Mouse (Mus musculus) olfactory bulb, adult 2 months (tissue): ENCODE results near the gene Dnal4. TPM values are rescaled to one million over a fixed set of nuclear protein-coding genes. Genes with fewer than 3 reads are reported as not detected.
A peak's percentile ranks its signal among the peaks of the same experiment; 100 is the strongest.

Experiments
- H3K27ac ChIP-seq: fragments of 200-500 bp; 2 replicates; pipeline ENCODE4 v1.5.1; 2012; ENCODE audit warnings: low read depth, low read length; ENCODE audit not compliant: insufficient read depth
- H3K4me1 ChIP-seq: fragments of 200-500 bp; 2 replicates; pipeline ENCODE4 v1.6.1; 2012; ENCODE audit warnings: low read length; ENCODE audit not compliant: control insufficient read depth, insufficient read depth
- H3K4me3 ChIP-seq: fragments of 200-500 bp; 2 replicates; pipeline ENCODE4 v1.5.1; 2012; ENCODE audit warnings: mild to moderate bottlenecking, low read depth, low read length, moderate library complexity; ENCODE audit not compliant: insufficient read depth
- CTCF ChIP-seq: fragments of 200-500 bp; IDR thresholded peaks from 2 replicates; pipeline ENCODE4 v1.5.1; 2012; ENCODE audit warnings: low read depth, mild to moderate bottlenecking, low read length, moderate library complexity; ENCODE audit not compliant: insufficient read depth
- POLR2A ChIP-seq: fragments of 200-500 bp; IDR thresholded peaks from 2 replicates; pipeline ENCODE4 v1.6.1; 2012; ENCODE audit warnings: mild to moderate bottlenecking, low read depth, low read length, moderate library complexity; ENCODE audit not compliant: insufficient read depth
- WGBS: fragments of 180-500 bp; shearing (Covaris S2); methylation state at CpG from one replicate; pipeline ENCODE4 v1.1.7; 2018; 5-methylcytosine and 5-hydroxymethylcytosine counted together
- polyA plus RNA-seq: library from polyadenylated mRNA; stranded (reverse); fragments of >200 nt; gene quantifications from 2 replicates; pipeline ENCODE4 v1.2.4, GENCODE M21; 2012; ENCODE audit warnings: low replicate concordance; ENCODE audit not compliant: missing spikeins, insufficient read depth, insufficient read length

Gene Dnal4
- polyA plus RNA-seq, 1 experiment: not detected

- Histone ChIP-seq H3K4me1 (peaks cover 10% of the 10 kb centered on the region; the same call in 1 of the 2 replicates), H3K4me3 (no peak overlapping the region), H3K27ac (no peak overlapping the region)
- no peak for TF ChIP-seq CTCF
- TF ChIP-seq POLR2A: no peak
- 77% methylated on average over 4 of the region's 4 CpGs for WGBS
Observed at GRCm38 (mm10) chr15:79810997-79811396, 33.3 kb upstream of the Dnal4 start.

GRCm38 (mm10) chr15:79810061-79810460, 32.4 kb upstream of the Dnal4 start:
- peaks cover 10% of the 10 kb centered on the region; the same call in 1 of the 2 replicates for H3K4me1 ChIP-seq
- no peak overlapping the region for H3K4me3 ChIP-seq
- H3K27ac ChIP-seq: no peak overlapping the region
- 56% methylated on average over 3 of the region's 3 CpGs for WGBS
- TF ChIP-seq POLR2A: no peak
- TF ChIP-seq CTCF: no peak

- WGBS: 55% methylated on average over 5 of the region's 5 CpGs
- Histone ChIP-seq H3K4me1 (peaks cover 14% of the 10 kb centered on the region), H3K4me3 (no peak overlapping the region), H3K27ac (no peak overlapping the region)
- TF ChIP-seq POLR2A (no peak), CTCF (no peak)
Observed at GRCm38 (mm10) chr15:79808658-79809057, 31.0 kb upstream of the Dnal4 start.

GRCm38 (mm10) chr15:79808114-79808513, 30.5 kb upstream of the Dnal4 start:
- 29% methylated on average over 5 of the region's 5 CpGs for WGBS
- Histone ChIP-seq H3K4me1 (peaks cover 13% of the 10 kb centered on the region), H3K27ac (no peak overlapping the region), H3K4me3 (no peak overlapping the region)
- TF ChIP-seq CTCF (no peak), POLR2A (no peak)

- Histone ChIP-seq H3K27ac (no peak overlapping the region), H3K4me1 (peaks cover 19% of the 10 kb centered on the region), H3K4me3 (no peak overlapping the region)
- WGBS: 61% methylated on average over 1 of the region's 1 CpGs
- TF ChIP-seq CTCF (no peak), POLR2A (no peak)
Observed at GRCm38 (mm10) chr15:79807050-79807449, 29.4 kb upstream of the Dnal4 start.

GRCm38 (mm10) chr15:79805246-79805645, 27.6 kb upstream of the Dnal4 start:
- 46% methylated on average over 8 of the region's 8 CpGs for WGBS
- Histone ChIP-seq H3K4me1 (peaks cover 25% of the 10 kb centered on the region), H3K27ac (no peak overlapping the region), H3K4me3 (no peak overlapping the region)
- TF ChIP-seq CTCF (no peak), POLR2A (no peak)

GRCm38 (mm10) chr15:79804352-79805071, 26.9 kb upstream of the Dnal4 start, which contains the start of gene Nptxr:
Gene Nptxr (minus strand): TSS chr15:79804766.
- 1% methylated on average over 89 of the region's 91 CpGs for WGBS
- Histone ChIP-seq H3K4me3 (peak within 1 kb of the TSS; percentile 84), H3K4me1 (peaks cover 25% of the 10 kb centered on the region), H3K27ac (peak within 1 kb of the TSS; percentile 28; the same call in 1 of the 2 replicates)
- peak; percentile 80 for TF ChIP-seq POLR2A
- no peak for TF ChIP-seq CTCF

GRCm38 (mm10) chr15:79803533-79804351, 26.1 kb upstream of the Dnal4 start:
- Histone ChIP-seq H3K4me1 (peaks cover 26% of the 10 kb centered on the region), H3K27ac (peak overlapping the region; percentile 28; the same call in 1 of the 2 replicates), H3K4me3 (peak overlapping the region; percentile 84)
- TF ChIP-seq POLR2A (no peak), CTCF (no peak)
- WGBS: 5% methylated on average over 81 of the region's 81 CpGs

GRCm38 (mm10) chr15:79802304-79802703, 24.7 kb upstream of the Dnal4 start:
- TF ChIP-seq CTCF (no peak), POLR2A (no peak)
- WGBS: 47% methylated on average over 4 of the region's 4 CpGs
- H3K4me3 ChIP-seq: no peak overlapping the region
- no peak overlapping the region for H3K27ac ChIP-seq
- peaks cover 39% of the 10 kb centered on the region for H3K4me1 ChIP-seq
